9 mouse cellular contexts compared by ENCODE assay signal in the genomic region with DNA sequence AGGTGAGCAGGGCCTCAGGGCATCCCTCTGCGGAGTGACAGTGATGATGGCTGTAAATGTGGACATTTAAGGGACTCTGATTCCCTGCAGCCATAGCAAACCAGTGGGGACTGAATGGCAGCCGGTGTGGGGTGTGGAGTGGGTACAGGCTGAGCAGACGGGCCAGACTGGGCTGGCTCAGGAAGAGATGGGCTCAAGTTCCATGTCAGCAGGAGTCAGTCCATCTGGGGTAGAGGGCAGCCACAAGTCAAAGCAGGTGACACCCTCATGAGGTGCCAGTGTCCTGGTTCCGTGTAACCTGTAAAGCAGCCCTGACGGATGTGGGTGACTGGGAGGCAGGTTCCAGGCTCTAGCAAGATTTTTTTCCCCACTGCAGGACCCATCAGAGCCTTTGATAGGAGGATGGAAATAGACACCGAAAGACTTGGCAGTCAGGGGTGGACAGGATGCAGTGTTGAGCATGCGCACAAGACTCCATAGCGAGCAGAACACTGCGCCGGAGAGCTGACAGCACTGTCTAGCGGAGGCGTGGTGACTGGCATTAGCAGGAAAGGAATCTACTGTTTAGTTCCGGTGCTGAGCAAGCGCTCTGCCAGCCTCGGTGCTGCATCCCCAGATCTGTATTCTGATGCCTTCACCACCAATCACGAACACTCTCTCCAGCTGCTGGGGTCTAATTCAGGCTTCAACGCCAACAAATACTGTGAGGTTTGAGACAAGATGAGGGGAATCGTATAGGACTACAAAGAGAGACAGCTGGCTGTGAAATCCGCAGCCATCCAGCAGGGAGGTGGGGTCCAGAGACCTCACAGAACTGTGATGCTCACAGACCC. TPM values are rescaled to one million over a fixed set of nuclear protein-coding genes. Genes with fewer than 3 reads are reported as not detected.
DNase-seq lines count a peak whose midpoint lies in the region; ATAC-seq and TF ChIP-seq lines count a peak whose summit lies in the region.
"Had no signal": no experiment of that assay in that cellular context is flagged by ENCODE, and none has a peak within 500 bp of the region (broad histone marks: within the 10 kb centered on the region; RNA-seq: fewer than 3 reads in every experiment).

No protein-coding gene starts in this region.

- WGBS in hindbrain, embryonic 10.5 days: 36% methylated on average over 19 of the region's 19 CpGs
- 39% methylated on average over 19 of the region's 19 CpGs for WGBS in liver, postnatal 0 days (ENCODE audit: insufficient replicate concordance)
- WGBS in neural tube, embryonic 12.5 days: 36% methylated on average over 19 of the region's 19 CpGs

- no peaks in the 10 kb centered on the region for H3K36me3 ChIP-seq in hindbrain, embryonic 10.5 days
- no peaks in the 10 kb centered on the region for H3K36me3 ChIP-seq in liver, postnatal 0 days (replicated peaks; ENCODE audit: insufficient read depth, low read length)
- no peaks in the 10 kb centered on the region for H3K36me3 ChIP-seq in neural tube, embryonic 12.5 days

- no peak for TF ChIP-seq EP300 in liver, postnatal 0 days (IDR thresholded peaks at IDR 0.05; ENCODE audit: low read depth)

- peak; percentile 72 for ATAC-seq in liver, postnatal 0 days
- peak; percentile 71; the same call in 1 of the 2 replicates for ATAC-seq in neural tube, embryonic 12.5 days (ENCODE audit: low FRiP score, low read depth)

- peak overlapping the region; percentile 44 for H3K4me2 ChIP-seq in liver, postnatal 0 days (ENCODE audit: low read depth, low read length)
- peak overlapping the region; percentile 53 for H3K4me2 ChIP-seq in neural tube, embryonic 12.5 days (replicated peaks)

- H3K9ac ChIP-seq in liver, postnatal 0 days (replicated peaks): no peak overlapping the region
- 0 out of 2 replicates have a peak overlapping the region, but pooled peaks have one; percentile 35 for H3K9ac ChIP-seq in neural tube, embryonic 12.5 days

- peak; percentile 56 to 66 for DNase-seq in CD8-positive naive resting alpha-beta T cell, adult 2 months (ENCODE audit: low read depth in 2 of 2, low spot score in 2 of 2)
- DNase-seq in cerebellum, adult 9-10 months: peak; percentile 94
- DNase-seq in frontal cortex, postnatal 10 days (ENCODE audit: low spot score in 2 of 2): peak; percentile 83 to 90
- peak; percentile 66 for DNase-seq in hindbrain, embryonic 10.5 days (ENCODE audit: low spot score)
- peak; percentile 90 to 91 for DNase-seq in layer of hippocampus, adult 8-10 months (ENCODE audit: low spot score in 2 of 2)
- peak; percentile 59 for DNase-seq in liver, postnatal 0 days
- DNase-seq in telencephalon, adult 2 months (ENCODE audit: low read depth, low spot score): peak; percentile 94

- 0 out of 2 replicates have a peak, but pooled peaks have one; percentile 14 for TF ChIP-seq CTCF in liver, postnatal 0 days (IDR thresholded peaks at IDR 0.05; ENCODE audit: low read depth)

- no peaks in the 10 kb centered on the region for H3K27me3 ChIP-seq in hindbrain, embryonic 10.5 days (ENCODE audit: insufficient read depth, poor library complexity, severe bottlenecking)
- H3K27me3 ChIP-seq in liver, postnatal 0 days (ENCODE audit: insufficient read depth, low read length): no peaks in the 10 kb centered on the region
- H3K27me3 ChIP-seq in neural tube, embryonic 12.5 days (replicated peaks): no peaks in the 10 kb centered on the region

- peak overlapping the region; percentile 40 for H3K4me3 ChIP-seq in hindbrain, embryonic 10.5 days
- H3K4me3 ChIP-seq in liver, postnatal 0 days (ENCODE audit: low read depth, low read length): 0 out of 2 replicates have a peak overlapping the region, but pooled peaks have one; percentile 8
- H3K4me3 ChIP-seq in neural tube, embryonic 12.5 days: 0 out of 2 replicates have a peak overlapping the region, but pooled peaks have one; percentile 8

- peaks cover 2% of the 10 kb centered on the region; the same call in 1 of the 2 replicates for H3K9me3 ChIP-seq in hindbrain, embryonic 10.5 days
- H3K9me3 ChIP-seq in liver, postnatal 0 days (ENCODE audit: low read length): no peaks in the 10 kb centered on the region
- no peaks in the 10 kb centered on the region for H3K9me3 ChIP-seq in neural tube, embryonic 12.5 days

- peaks cover 19% of the 10 kb centered on the region for H3K4me1 ChIP-seq in hindbrain, embryonic 10.5 days (replicated peaks)
- H3K4me1 ChIP-seq in liver, postnatal 0 days (ENCODE audit: insufficient read depth): no peaks in the 10 kb centered on the region; the same call in none of the 2 replicates
- H3K4me1 ChIP-seq in neural tube, embryonic 12.5 days: peaks cover 11% of the 10 kb centered on the region

- H3K27ac ChIP-seq in hindbrain, embryonic 10.5 days: peak overlapping the region; percentile 64
- H3K27ac ChIP-seq in liver, postnatal 0 days (ENCODE audit: low read depth): no peak overlapping the region
- H3K27ac ChIP-seq in neural tube, embryonic 12.5 days: no peak overlapping the region

RNA-seq across cellular contexts. Expression of a gene that starts 18.3 kb away (rescaled TPM):
- polyA plus RNA-seq in hindbrain, embryonic 10.5 days (2016; fragmentation: Nextera tagmentation; extraction: Ambion mirVana): 0.35 and 0.67 TPM in 2 replicates
- 1 to 10 TPM in 2 of 4 experiments, under 1 TPM in 2; 0.35 to 4.4 (median 2.2) TPM for total RNA-seq in layer of hippocampus, adult 8-10 months (2022)
- polyA plus RNA-seq in liver, postnatal 0 days (2015; fragmentation: Nextera tagmentation; extraction: Ambion mirVana): 2.8 and 3.0 TPM in 2 replicates
- polyA plus RNA-seq in neural tube, embryonic 12.5 days (2016; fragmentation: Nextera tagmentation; extraction: Ambion mirVana): 0.52 and 0.67 TPM in 2 replicates
- total RNA-seq: ES-E14 had no signal

RNA-seq across cellular contexts. Expression of a gene that starts 32.4 kb away (rescaled TPM):
- polyA plus RNA-seq in hindbrain, embryonic 10.5 days (2016; fragmentation: Nextera tagmentation; extraction: Ambion mirVana): 10.4 and 11.3 TPM in 2 replicates
- 1 to 10 TPM; 5.9 to 7.0 (median 6.4) TPM for total RNA-seq in layer of hippocampus, adult 8-10 months (2022)
- 13.3 and 13.8 TPM in 2 replicates for polyA plus RNA-seq in liver, postnatal 0 days (2015; fragmentation: Nextera tagmentation; extraction: Ambion mirVana)
- polyA plus RNA-seq in neural tube, embryonic 12.5 days (2016; fragmentation: Nextera tagmentation; extraction: Ambion mirVana): 9.5 and 9.7 TPM in 2 replicates
